In genomic region chr8:120265471-120265870, GRCm38 (mm10) we compare ENCODE assay signal across 8 mouse cellular contexts. TPM values are rescaled to one million over a fixed set of nuclear protein-coding genes. Genes with fewer than 3 reads are reported as not detected.
DNase-seq lines count a peak whose midpoint lies in the region; ATAC-seq and TF ChIP-seq lines count a peak whose summit lies in the region.

No protein-coding gene starts in this region.

- no peaks in the 10 kb centered on the region for H3K36me3 ChIP-seq in ES-Bruce4 (ENCODE audit: control insufficient read depth, insufficient read depth, low read length, poor library complexity, severe bottlenecking)
- no peaks in the 10 kb centered on the region for H3K36me3 ChIP-seq in intestine, embryonic 15.5 days
- H3K36me3 ChIP-seq in liver, embryonic 13.5 days: no peaks in the 10 kb centered on the region
- no peaks in the 10 kb centered on the region for H3K36me3 ChIP-seq in neural tube, embryonic 11.5 days (ENCODE audit: control insufficient read depth, insufficient read depth, low read length)

- H3K27ac ChIP-seq in ES-Bruce4 (ENCODE audit: insufficient read depth, low read length): no peak overlapping the region
- peak overlapping the region; percentile 94 for H3K27ac ChIP-seq in intestine, embryonic 15.5 days
- H3K27ac ChIP-seq in liver, embryonic 13.5 days: no peak overlapping the region
- peak overlapping the region; percentile 91 for H3K27ac ChIP-seq in neural tube, embryonic 11.5 days (ENCODE audit: low read depth, low read length)

- no peak for TF ChIP-seq CTCF in ES-Bruce4 (IDR thresholded peaks at IDR 0.05; ENCODE audit: low read depth, low read length)

- WGBS in intestine, embryonic 15.5 days: 11% methylated on average over 4 of the region's 4 CpGs
- WGBS in liver, embryonic 13.5 days (ENCODE audit: insufficient replicate concordance): 31% methylated on average over 4 of the region's 4 CpGs
- 0% methylated on average over 4 of the region's 4 CpGs for WGBS in neural tube, embryonic 11.5 days

- peak overlapping the region; percentile 60 for H3K4me2 ChIP-seq in intestine, embryonic 15.5 days (replicated peaks)
- H3K4me2 ChIP-seq in liver, embryonic 13.5 days: no peak overlapping the region
- H3K4me2 ChIP-seq in neural tube, embryonic 11.5 days (ENCODE audit: low read depth): peak overlapping the region; percentile 15

- DNase-seq in brain, adult 2 months (ENCODE audit: low read depth, low spot score): peak; percentile 62
- peak; percentile 69 to 89 for DNase-seq in gastrocnemius, postnatal 4 days (ENCODE audit: low spot score in 2 of 2)
- DNase-seq in liver, embryonic 13.5 days: no peak
- peak; percentile 74 for DNase-seq in neural tube, embryonic 11.5 days (ENCODE audit: low spot score)

- H3K4me3 ChIP-seq in ES-Bruce4 (ENCODE audit: low read depth, low read length): no peak overlapping the region
- H3K4me3 ChIP-seq in intestine, embryonic 15.5 days (replicated peaks): no peak overlapping the region
- no peak overlapping the region for H3K4me3 ChIP-seq in liver, embryonic 13.5 days (replicated peaks)
- H3K4me3 ChIP-seq in neural tube, embryonic 11.5 days (ENCODE audit: low read depth, low read length): no peak overlapping the region

- no peak for TF ChIP-seq EP300 in ES-Bruce4 (IDR thresholded peaks at IDR 0.05; ENCODE audit: insufficient read depth, low read depth, low read length)

- ATAC-seq in intestine, embryonic 15.5 days: peak; percentile 72
- peak; percentile 37; the same call in 1 of the 2 replicates for ATAC-seq in liver, embryonic 13.5 days (ENCODE audit: low read depth)
- peak; percentile 46 for ATAC-seq in neural tube, embryonic 11.5 days (ENCODE audit: insufficient read depth, low FRiP score, low TSS enrichment)
- no peak for ATAC-seq in cerebellum, adult (ENCODE audit: insufficient number of reproducible peaks, low FRiP score, low TSS enrichment)
- ATAC-seq in erythroid progenitor cell, adult 5-6 weeks (replicated peaks; ENCODE audit: low FRiP score, poor library complexity, severe bottlenecking): no peak

- peak overlapping the region; percentile 55 for H3K9ac ChIP-seq in ES-Bruce4 (ENCODE audit: low read depth, poor library complexity, severe bottlenecking)
- H3K9ac ChIP-seq in intestine, embryonic 15.5 days: no peak overlapping the region
- H3K9ac ChIP-seq in liver, embryonic 13.5 days: no peak overlapping the region
- peak overlapping the region; percentile 23 for H3K9ac ChIP-seq in neural tube, embryonic 11.5 days (ENCODE audit: low read length)

- H3K4me1 ChIP-seq in ES-Bruce4 (ENCODE audit: control insufficient read depth, insufficient read depth, low read length): no peaks in the 10 kb centered on the region
- H3K4me1 ChIP-seq in intestine, embryonic 15.5 days (replicated peaks): peaks cover 79% of the 10 kb centered on the region
- H3K4me1 ChIP-seq in liver, embryonic 13.5 days (replicated peaks): peaks cover 24% of the 10 kb centered on the region
- H3K4me1 ChIP-seq in neural tube, embryonic 11.5 days (ENCODE audit: control insufficient read depth, insufficient read depth, low read length): peaks cover 69% of the 10 kb centered on the region

- 0 out of 2 replicates have a peak, but pooled peaks cover 2% of the 10 kb centered on the region for H3K27me3 ChIP-seq in ES-Bruce4 (ENCODE audit: control insufficient read depth, insufficient read depth, low read length, poor library complexity, severe bottlenecking)
- no peaks in the 10 kb centered on the region for H3K27me3 ChIP-seq in intestine, embryonic 15.5 days (replicated peaks)
- H3K27me3 ChIP-seq in liver, embryonic 13.5 days: peaks cover 58% of the 10 kb centered on the region
- H3K27me3 ChIP-seq in neural tube, embryonic 11.5 days (ENCODE audit: control insufficient read depth, insufficient read depth, low read length): no peaks in the 10 kb centered on the region

- H3K9me3 ChIP-seq in ES-Bruce4 (replicated peaks; ENCODE audit: control insufficient read depth, insufficient read depth, low read length, poor library complexity, severe bottlenecking): no peaks in the 10 kb centered on the region
- H3K9me3 ChIP-seq in intestine, embryonic 15.5 days: no peaks in the 10 kb centered on the region
- H3K9me3 ChIP-seq in liver, embryonic 13.5 days (replicated peaks): no peaks in the 10 kb centered on the region
- no peaks in the 10 kb centered on the region for H3K9me3 ChIP-seq in neural tube, embryonic 11.5 days (ENCODE audit: control insufficient read depth, low read length)

- TF ChIP-seq POLR2A in ES-Bruce4 (IDR thresholded peaks at IDR 0.05; ENCODE audit: insufficient read depth, low read length): no peak

RNA-seq across cellular contexts. Expression of gene Gse1, which starts 37.2 kb away (rescaled TPM):
- polyA plus RNA-seq in ES-Bruce4 (2011; ENCODE audit: insufficient read depth, insufficient read length, low read depth, missing spikeins): 20.7 and 31.8 TPM in 2 replicates
- 10 to 100 TPM; 45.9 to 48.7 TPM for total RNA-seq in gastrocnemius, postnatal 4 days (2021)
- polyA plus RNA-seq in intestine, embryonic 15.5 days (2015; fragmentation: Nextera tagmentation; extraction: Ambion mirVana): 7.9 and 9.6 TPM in 2 replicates
- 8.3 and 9.6 TPM in 2 replicates for polyA plus RNA-seq in liver, embryonic 13.5 days (2015; fragmentation: Nextera tagmentation; extraction: Ambion mirVana)
- polyA plus RNA-seq in neural tube, embryonic 11.5 days (2014; fragmentation: Nextera tagmentation; extraction: Ambion mirVana): 19.9 and 33.5 TPM in 2 replicates
- 134 and 153 TPM in 2 replicates for total RNA-seq in erythroid progenitor cell, adult 5-6 weeks (2015; ENCODE audit: low replicate concordance)
- total RNA-seq in erythroid progenitor cell, adult 5-6 weeks (2017; ENCODE audit: low replicate concordance): 105 and 130 TPM in 2 replicates

Comparison
In these comparisons a context has a peak if more than half of its experiments do, and no peak if none do; other contexts are left out.
1. H3K27ac ChIP-seq: peak in intestine, embryonic 15.5 days (single experiment) and neural tube, embryonic 11.5 days (single experiment); none in ES-Bruce4 (single experiment) and liver, embryonic 13.5 days (single experiment).
2. H3K9ac ChIP-seq: peak in ES-Bruce4 (single experiment) and neural tube, embryonic 11.5 days (single experiment); none in intestine, embryonic 15.5 days (single experiment) and liver, embryonic 13.5 days (single experiment).
3. ATAC-seq: peak in intestine, embryonic 15.5 days (single experiment), liver, embryonic 13.5 days (single experiment) and neural tube, embryonic 11.5 days (single experiment); none in cerebellum, adult (single experiment) and erythroid progenitor cell, adult 5-6 weeks (single experiment).